Mouse (Mus musculus) stomach, embryonic 15.5 days (tissue): ENCODE data around the gene Olfr1418. TPM values are rescaled to one million over a fixed set of nuclear protein-coding genes. Genes with fewer than 3 reads are reported as not detected.

Experiments
- ATAC-seq: fragments of 200-750 bp; cut with Nextera tagmentation; 2 replicates; pipeline ENCODE4 v1.8.0; 2017; ENCODE audit warnings: low read depth, moderate number of reproducible peaks, moderate TSS enrichment; ENCODE audit not compliant: insufficient read depth, low FRiP score
- H3K27ac ChIP-seq: fragments of 300-500 bp; sonication (generic); 2 replicates; pipeline ENCODE4 v1.5.1; 2015; ENCODE audit warnings: mild to moderate bottlenecking, inconsistent platforms
- H3K27me3 ChIP-seq: fragments of 300-500 bp; sonication (generic); replicated peaks from 2 replicates; pipeline ENCODE4 v1.6.1; 2015; ENCODE audit warnings: inconsistent platforms
- H3K36me3 ChIP-seq: fragments of 300-500 bp; sonication (generic); 2 replicates; pipeline ENCODE4 v1.6.1; 2015; ENCODE audit warnings: inconsistent platforms
- H3K4me1 ChIP-seq: fragments of 300-500 bp; sonication (generic); 2 replicates; pipeline ENCODE4 v1.6.1; 2015; ENCODE audit warnings: inconsistent platforms
- H3K4me2 ChIP-seq: fragments of 300-500 bp; sonication (generic); 2 replicates; pipeline ENCODE4 v1.6.1; 2015; ENCODE audit warnings: mild to moderate bottlenecking, inconsistent platforms
- H3K4me3 ChIP-seq: fragments of 300-500 bp; sonication (generic); replicated peaks from 2 replicates; pipeline ENCODE4 v1.5.1; 2015; ENCODE audit warnings: inconsistent platforms
- H3K9ac ChIP-seq: fragments of 300-500 bp; sonication (generic); 2 replicates; pipeline ENCODE4 v1.6.1; 2015; ENCODE audit warnings: inconsistent platforms
- H3K9me3 ChIP-seq: fragments of 300-500 bp; sonication (generic); 2 replicates; pipeline ENCODE4 v1.6.1; 2016; ENCODE audit warnings: inconsistent platforms
- WGBS: fragments of 180-500 bp; shearing (Covaris S2); methylation state at CpG from one replicate; pipeline ENCODE4 v1.1.7; 2015; 5-methylcytosine and 5-hydroxymethylcytosine counted together
- polyA plus RNA-seq: library from polyadenylated mRNA; unstranded; fragments of >200 nt; fragmentation: Nextera tagmentation; extraction: Ambion mirVana; gene quantifications from 2 replicates; pipeline ENCODE4 v1.2.1, GENCODE M21; 2015

The Olfr1418 gene
- polyA plus RNA-seq, 1 experiment from 2014 or later, result not detected

- no peak overlapping the region for H3K27ac ChIP-seq
- WGBS, result under 1% methylated on average over 15 of the region's 15 CpGs
- no peaks in the 10 kb centered on the region for H3K36me3 ChIP-seq
- peak overlapping the region; percentile 89 for H3K4me2 ChIP-seq
- H3K4me1 ChIP-seq, result peaks cover 9% of the 10 kb centered on the region; the same call in 1 of the 2 replicates
- H3K9me3 ChIP-seq, result no peaks in the 10 kb centered on the region
- ATAC-seq, result peak; percentile 58
- H3K27me3 ChIP-seq, result no peaks in the 10 kb centered on the region
- no peak overlapping the region for H3K9ac ChIP-seq
- peak overlapping the region; percentile 82 for H3K4me3 ChIP-seq
Observed at GRCm38 (mm10) chr19:11819800-11820199, 41.1 kb downstream of the Olfr1418 start.

- H3K4me3 ChIP-seq, result peak within 1 kb of the TSS; percentile 82
- WGBS, result under 1% methylated on average over 20 of the region's 20 CpGs
- H3K27ac ChIP-seq, result peak within 1 kb of the TSS; percentile 79
- peaks cover 11% of the 10 kb centered on the region; the same call in 1 of the 2 replicates for H3K4me1 ChIP-seq
- no peaks in the 10 kb centered on the region for H3K36me3 ChIP-seq
- no peak for ATAC-seq
- H3K27me3 ChIP-seq, result no peaks in the 10 kb centered on the region
- H3K9ac ChIP-seq, result peak within 1 kb of the TSS; percentile 68
- peak within 1 kb of the TSS; percentile 89 for H3K4me2 ChIP-seq
- H3K9me3 ChIP-seq, result no peaks in the 10 kb centered on the region
Observed at GRCm38 (mm10) chr19:11819143-11819700, 41.6 kb downstream of the Olfr1418 start, which contains the start of gene Stx3. TSS of gene Stx3 (minus strand) at chr19:11819403.

- peak; percentile 90 for ATAC-seq
- Histone ChIP-seq H3K4me2 (peak overlapping the region; percentile 89), H3K9me3 (no peaks in the 10 kb centered on the region), H3K4me1 (peaks cover 17% of the 10 kb centered on the region), H3K27ac (peak overlapping the region; percentile 79), H3K36me3 (no peaks in the 10 kb centered on the region), H3K9ac (peak overlapping the region; percentile 68), H3K27me3 (no peaks in the 10 kb centered on the region), H3K4me3 (peak overlapping the region; percentile 82)
- under 1% methylated on average over 83 of the region's 83 CpGs for WGBS
Observed at GRCm38 (mm10) chr19:11818199-11819142, 42.4 kb downstream of the Olfr1418 start.

- Histone ChIP-seq H3K4me3 (peak overlapping the region; percentile 82), H3K4me1 (peaks cover 17% of the 10 kb centered on the region), H3K27ac (peak overlapping the region; percentile 18; the same call in 1 of the 2 replicates), H3K36me3 (no peaks in the 10 kb centered on the region), H3K27me3 (no peaks in the 10 kb centered on the region), H3K9ac (no peak overlapping the region), H3K4me2 (peak overlapping the region; percentile 89), H3K9me3 (no peaks in the 10 kb centered on the region)
- ATAC-seq, result no peak
- 23% methylated on average over 5 of the region's 5 CpGs for WGBS
Observed at GRCm38 (mm10) chr19:11817586-11817985, 43.3 kb downstream of the Olfr1418 start.

- no peak overlapping the region for H3K4me3 ChIP-seq
- no peaks in the 10 kb centered on the region for H3K36me3 ChIP-seq
- no peak overlapping the region for H3K9ac ChIP-seq
- H3K27ac ChIP-seq, result no peak overlapping the region
- no peaks in the 10 kb centered on the region for H3K27me3 ChIP-seq
- peaks cover 20% of the 10 kb centered on the region for H3K4me1 ChIP-seq
- H3K4me2 ChIP-seq, result 0 out of 2 replicates have a peak overlapping the region, but pooled peaks have one; percentile 89
- ATAC-seq, result no peak
- H3K9me3 ChIP-seq, result no peaks in the 10 kb centered on the region
- 57% methylated on average over 6 of the region's 6 CpGs for WGBS
Observed at GRCm38 (mm10) chr19:11816706-11817105, 44.2 kb downstream of the Olfr1418 start.

- Histone ChIP-seq H3K4me2 (no peak overlapping the region), H3K36me3 (no peaks in the 10 kb centered on the region), H3K4me1 (peaks cover 20% of the 10 kb centered on the region), H3K27ac (no peak overlapping the region), H3K27me3 (no peaks in the 10 kb centered on the region), H3K9ac (no peak overlapping the region), H3K9me3 (no peaks in the 10 kb centered on the region), H3K4me3 (no peak overlapping the region)
- no peak for ATAC-seq
- 74% methylated on average over 6 of the region's 6 CpGs for WGBS
Observed at GRCm38 (mm10) chr19:11814742-11815333, 46.0 kb downstream of the Olfr1418 start.

GRCm38 (mm10) chr19:11813649-11814048, 47.2 kb downstream of the Olfr1418 start:
- 0 out of 2 replicates have a peak, but pooled peaks have one; percentile 36 for ATAC-seq
- WGBS, result 15% methylated on average over 8 of the region's 8 CpGs
- Histone ChIP-seq H3K36me3 (no peaks in the 10 kb centered on the region), H3K9me3 (no peaks in the 10 kb centered on the region), H3K27ac (peak overlapping the region; percentile 69), H3K9ac (no peak overlapping the region), H3K4me2 (peak overlapping the region; percentile 33), H3K4me1 (peaks cover 16% of the 10 kb centered on the region), H3K4me3 (no peak overlapping the region), H3K27me3 (no peaks in the 10 kb centered on the region)

GRCm38 (mm10) chr19:11813136-11813535, 47.7 kb downstream of the Olfr1418 start:
- no peaks in the 10 kb centered on the region for H3K9me3 ChIP-seq
- H3K27ac ChIP-seq, result peak overlapping the region; percentile 35; the same call in 1 of the 2 replicates
- H3K4me3 ChIP-seq, result no peak overlapping the region
- no peak for ATAC-seq
- H3K27me3 ChIP-seq, result no peaks in the 10 kb centered on the region
- 58% methylated on average over 4 of the region's 4 CpGs for WGBS
- peaks cover 16% of the 10 kb centered on the region for H3K4me1 ChIP-seq
- no peak overlapping the region for H3K9ac ChIP-seq
- no peaks in the 10 kb centered on the region for H3K36me3 ChIP-seq
- no peak overlapping the region for H3K4me2 ChIP-seq

GRCm38 (mm10) chr19:11811688-11812365, 49.0 kb downstream of the Olfr1418 start:
- H3K4me2 ChIP-seq, result no peak overlapping the region
- no peaks in the 10 kb centered on the region for H3K27me3 ChIP-seq
- peaks cover 13% of the 10 kb centered on the region for H3K4me1 ChIP-seq
- ATAC-seq, result peak; percentile 57; the same call in 1 of the 2 replicates
- no peak overlapping the region for H3K27ac ChIP-seq
- H3K9ac ChIP-seq, result no peak overlapping the region
- no peaks in the 10 kb centered on the region for H3K9me3 ChIP-seq
- no peak overlapping the region for H3K4me3 ChIP-seq
- 51% methylated on average over 5 of the region's 5 CpGs for WGBS
- no peaks in the 10 kb centered on the region for H3K36me3 ChIP-seq

- Histone ChIP-seq H3K4me2 (no peak overlapping the region), H3K27me3 (no peaks in the 10 kb centered on the region), H3K4me1 (peaks cover 11% of the 10 kb centered on the region), H3K9me3 (no peaks in the 10 kb centered on the region), H3K27ac (no peak overlapping the region), H3K4me3 (no peak overlapping the region), H3K9ac (no peak overlapping the region), H3K36me3 (no peaks in the 10 kb centered on the region)
- no peak for ATAC-seq
- 39% methylated on average over 1 of the region's 1 CpGs for WGBS
Observed at GRCm38 (mm10) chr19:11810856-11811255, 50.0 kb downstream of the Olfr1418 start.

GRCm38 (mm10) chr19:11810003-11810758, 50.7 kb downstream of the Olfr1418 start:
- H3K27me3 ChIP-seq, result no peaks in the 10 kb centered on the region
- H3K4me2 ChIP-seq, result no peak overlapping the region
- no peak for ATAC-seq
- no peak overlapping the region for H3K27ac ChIP-seq
- H3K4me3 ChIP-seq, result no peak overlapping the region
- no peaks in the 10 kb centered on the region for H3K36me3 ChIP-seq
- H3K9ac ChIP-seq, result no peak overlapping the region
- peaks cover 11% of the 10 kb centered on the region for H3K4me1 ChIP-seq
- 66% methylated on average over 5 of the region's 5 CpGs for WGBS
- no peaks in the 10 kb centered on the region for H3K9me3 ChIP-seq
